In the genomic region with DNA sequence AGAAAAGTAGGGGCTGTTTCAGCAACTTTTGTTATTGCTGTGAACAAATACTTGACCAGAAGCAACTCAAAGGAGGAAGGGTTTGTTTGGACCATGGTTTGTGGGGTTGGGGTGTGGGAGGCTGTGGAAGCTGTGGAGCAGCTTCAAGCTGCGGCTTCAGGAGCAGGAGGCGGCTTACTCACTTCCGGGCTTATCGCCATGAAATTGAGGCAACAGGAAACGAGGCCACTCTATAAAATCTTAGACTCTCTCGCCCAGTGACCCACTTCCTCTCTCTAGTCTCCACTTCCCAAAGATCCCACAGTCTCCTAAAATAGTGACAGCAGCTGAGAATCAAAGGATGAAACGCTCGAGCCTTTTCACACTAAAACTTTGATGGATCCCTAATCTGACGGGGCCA, we compare ENCODE assay signal across 10 mouse cellular contexts. TPM values are rescaled to one million over a fixed set of nuclear protein-coding genes. Genes with fewer than 3 reads are reported as not detected.
DNase-seq lines count a peak whose midpoint lies in the region; ATAC-seq lines count a peak whose summit lies in the region.
"Had no signal": no experiment of that assay in that cellular context is flagged by ENCODE, and none has a peak within 500 bp of the region (broad histone marks: within the 10 kb centered on the region; RNA-seq: fewer than 3 reads in every experiment).

No protein-coding gene starts in this region.

- no peaks in the 10 kb centered on the region for H3K4me1 ChIP-seq in liver, embryonic 11.5 days (replicated peaks; ENCODE audit: control insufficient read depth, insufficient read depth, low read length)

- no peak overlapping the region for H3K27ac ChIP-seq in liver, embryonic 11.5 days (ENCODE audit: low read depth, low read length)

- peak; percentile 5 for DNase-seq in gastrocnemius, postnatal 10 days
- DNase-seq in gastrocnemius, postnatal 36 days: no peak
- DNase-seq in B cell, adult 2 months: peak; percentile 16 to 23
- DNase-seq in liver, embryonic 11.5 days (ENCODE audit: low spot score): no peak
- DNase-seq in right cerebral cortex, postnatal 14 days: peak; percentile 13
- no peak for DNase-seq in c-Kit-positive CD71-positive TER-119-positive erythroid progenitor cells, embryonic 14.5 days (ENCODE audit: low spot score)
- DNase-seq in embryo, embryonic 11 days: no peak

- no peaks in the 10 kb centered on the region for H3K36me3 ChIP-seq in liver, embryonic 11.5 days (ENCODE audit: control insufficient read depth, insufficient read depth, low read length)
- H3K36me3 ChIP-seq: G1E had no signal

- intact Hi-C loops in gastrocnemius, postnatal 36 days (cut with DNase I): no loop called here

- no peaks in the 10 kb centered on the region for H3K27me3 ChIP-seq in liver, embryonic 11.5 days (replicated peaks; ENCODE audit: control insufficient read depth, insufficient read depth, low read length)

- no peak overlapping the region for H3K4me3 ChIP-seq in liver, embryonic 11.5 days (ENCODE audit: low read depth, low read length)

- H3K9ac ChIP-seq in liver, embryonic 11.5 days (ENCODE audit: low read depth, low read length): no peak overlapping the region

- ATAC-seq in common myeloid progenitor, adult 5-6 weeks (replicated peaks; ENCODE audit: low read depth, poor library complexity, severe bottlenecking): peak; percentile 95
- ATAC-seq in liver, embryonic 11.5 days (replicated peaks; ENCODE audit: low FRiP score): 0 out of 2 replicates have a peak, but pooled peaks have one; percentile 29

- no peaks in the 10 kb centered on the region for H3K9me3 ChIP-seq in liver, embryonic 11.5 days (ENCODE audit: control insufficient read depth, low read length)
- H3K9me3 ChIP-seq: G1E had no signal

- 35% methylated on average over 9 of the region's 9 CpGs for WGBS in liver, embryonic 11.5 days

- peak overlapping the region; percentile 36 for H3K4me2 ChIP-seq in liver, embryonic 11.5 days

RNA-seq across cellular contexts. Expression of a gene that starts 7.9 kb away (rescaled TPM):
- not detected for total RNA-seq in gastrocnemius, postnatal 10 days (2021)
- not detected for total RNA-seq in gastrocnemius, postnatal 36 days (2021)
- not detected in 2 replicates for total RNA-seq in common myeloid progenitor, adult 5-6 weeks (2017)
- polyA plus RNA-seq in liver, embryonic 11.5 days (2014; fragmentation: Nextera tagmentation; extraction: Ambion mirVana): not detected in 2 replicates
- total RNA-seq: G1E had no signal
- polyA plus RNA-seq: G1E; neural tube, embryonic 14.5 days had no signal

Comparison
In these comparisons a context has a peak if more than half of its experiments do, and no peak if none do; other contexts are left out.
1. DNase-seq: peak in gastrocnemius, postnatal 10 days (single experiment), B cell, adult 2 months (2 of 2) and right cerebral cortex, postnatal 14 days (single experiment); none in gastrocnemius, postnatal 36 days (0 of 2), liver, embryonic 11.5 days (single experiment), c-Kit-positive CD71-positive TER-119-positive erythroid progenitor cells, embryonic 14.5 days (single experiment) and embryo, embryonic 11 days (single experiment).